Mouse (Mus musculus) C2C12 (cell line): ENCODE results near the gene Arhgef39.

Experiments used
- CEBPB ChIP-seq: IDR thresholded peaks from one replicate; pipeline ENCODE4 v1.6.1; 2011; ENCODE audit warnings: low read depth, mild to moderate bottlenecking, control low read depth, moderate library complexity
- CTCF ChIP-seq: IDR thresholded peaks from one replicate; pipeline ENCODE4 v1.5.1; 2011; ENCODE audit not compliant: control insufficient read depth, insufficient read depth, insufficient read length
- MAX ChIP-seq: IDR thresholded peaks from one replicate; pipeline ENCODE4 v1.6.1; 2011; ENCODE audit warnings: mild to moderate bottlenecking, control low read depth
- MYOD1 ChIP-seq: IDR thresholded peaks from one replicate; pipeline ENCODE4 v1.6.1; 2011; ENCODE audit warnings: low read depth; ENCODE audit not compliant: control insufficient read depth, insufficient read length
- USF1 ChIP-seq: IDR thresholded peaks from one replicate; pipeline ENCODE4 v1.6.1; 2011; ENCODE audit warnings: low read depth, mild to moderate bottlenecking, control low read depth, moderate library complexity

- TF ChIP-seq CTCF (no peak), USF1 (no peak), CEBPB (no peak), MAX (no peak), MYOD1 (no peak)
These were observed 50.9 kb downstream of the Arhgef39 start for GRCm38 (mm10) chr4:43448554-43448953.
